Mouse (Mus musculus) kidney, postnatal 0 days (tissue): ENCODE results near the gene Hoxd10. TPM values are rescaled to one million over a fixed set of nuclear protein-coding genes. Genes with fewer than 3 reads are reported as not detected.

Source experiments
- ATAC-seq: fragments of 200-750 bp; cut with Nextera tagmentation; replicated peaks from 2 replicates; pipeline ENCODE4 v1.8.0; 2017; ENCODE audit warnings: low read depth, moderate number of reproducible peaks, moderate TSS enrichment, moderate library complexity; ENCODE audit not compliant: low FRiP score
- DNase-seq: peaks from one replicate; pipeline ENCODE4 v3.0.0-alpha.2; 2016; ENCODE audit warnings: low spot score
- H3K27ac ChIP-seq: fragments of 300-500 bp; sonication (generic); 2 replicates; pipeline ENCODE4 v1.5.1; 2014; ENCODE audit warnings: mild to moderate bottlenecking
- H3K27me3 ChIP-seq: fragments of 300-500 bp; sonication (generic); 2 replicates; pipeline ENCODE4 v1.6.1; 2014; ENCODE audit warnings: low read length, mixed read lengths; ENCODE audit not compliant: insufficient read depth
- H3K36me3 ChIP-seq: fragments of 300-500 bp; sonication (generic); 2 replicates; pipeline ENCODE4 v1.6.1; 2014; ENCODE audit warnings: low read length, mixed read lengths; ENCODE audit not compliant: insufficient read depth
- H3K4me1 ChIP-seq: fragments of 300-500 bp; sonication (generic); replicated peaks from 2 replicates; pipeline ENCODE4 v1.6.1; 2014; ENCODE audit warnings: antibody characterized with exemption, low read length, mixed read lengths; ENCODE audit not compliant: insufficient read depth
- H3K4me2 ChIP-seq: fragments of 300-500 bp; sonication (generic); 2 replicates; pipeline ENCODE4 v1.6.1; 2014; ENCODE audit warnings: mild to moderate bottlenecking, low read length, moderate library complexity, mixed read lengths
- H3K4me3 ChIP-seq: fragments of 300-500 bp; sonication (generic); replicated peaks from 2 replicates; pipeline ENCODE4 v1.5.1; 2014; ENCODE audit warnings: low read depth, low read length
- H3K9ac ChIP-seq: fragments of 300-500 bp; sonication (generic); 2 replicates; pipeline ENCODE4 v1.6.1; 2014; ENCODE audit warnings: low read depth, low read length
- H3K9me3 ChIP-seq: fragments of 300-500 bp; sonication (generic); replicated peaks from 2 replicates; pipeline ENCODE4 v1.6.1; 2016; ENCODE audit warnings: low read length, inconsistent platforms, mixed read lengths
- CTCF ChIP-seq: IDR thresholded peaks from 2 replicates; pipeline ENCODE4 v1.5.1; 2016; ENCODE audit warnings: antibody characterized with exemption, low read depth, mild to moderate bottlenecking, moderate library complexity
- WGBS: fragments of 180-500 bp; shearing (Covaris S2); extraction: QIAGEN DNeasy Blood & Tissue Kit; methylation state at CpG from one replicate; pipeline ENCODE4 v1.1.7; 2014; 5-methylcytosine and 5-hydroxymethylcytosine counted together
- polyA plus RNA-seq: library from polyadenylated mRNA; unstranded; fragments of >200 nt; fragmentation: Nextera tagmentation; extraction: Ambion mirVana; gene quantifications from 2 replicates; pipeline ENCODE4 v1.2.1, GENCODE M21; 2015

Hoxd10 gene
- polyA plus RNA-seq, 1 experiment from 2014 or later: 44.6 TPM

GRCm38 (mm10) chr2:74658024-74658666 is 33.6 kb upstream of the Hoxd10 start:
- peak overlapping the region; percentile 31; the same call in 1 of the 2 replicates for H3K4me2 ChIP-seq
- no peak for TF ChIP-seq CTCF
- no peak overlapping the region for H3K27ac ChIP-seq
- peaks cover 71% of the 10 kb centered on the region for H3K27me3 ChIP-seq
- H3K4me3 ChIP-seq: 0 out of 2 replicates have a peak overlapping the region, but pooled peaks have one; percentile 11
- peaks cover 4% of the 10 kb centered on the region; the same call in 1 of the 2 replicates for H3K4me1 ChIP-seq
- no peaks in the 10 kb centered on the region for H3K36me3 ChIP-seq
- no peak overlapping the region for H3K9ac ChIP-seq
- DNase-seq (peak; percentile 44), ATAC-seq (no peak)
- H3K9me3 ChIP-seq: no peaks in the 10 kb centered on the region
- 1% methylated on average over 15 of the region's 15 CpGs for WGBS

GRCm38 (mm10) chr2:74658667-74659371 is 32.9 kb upstream of the Hoxd10 start:
- DNase-seq (peak; percentile 22), ATAC-seq (no peak)
- 2% methylated on average over 47 of the region's 47 CpGs for WGBS

GRCm38 (mm10) chr2:74659507-74660005 is 32.2 kb upstream of the Hoxd10 start, which contains the start of gene Evx2:
Gene Evx2, minus strand, starts transcription at chr2:74659557.
- Histone ChIP-seq H3K4me2 (no peak within 1 kb of the TSS), H3K36me3 (no peaks in the 10 kb centered on the region), H3K27ac (no peak within 1 kb of the TSS), H3K4me1 (peaks cover 4% of the 10 kb centered on the region; the same call in 1 of the 2 replicates), H3K4me3 (no peak within 1 kb of the TSS), H3K27me3 (peaks cover 75% of the 10 kb centered on the region), H3K9me3 (no peaks in the 10 kb centered on the region), H3K9ac (no peak within 1 kb of the TSS)
- no peak for ATAC-seq
- TF ChIP-seq CTCF: no peak
- WGBS: 2% methylated on average over 28 of the region's 28 CpGs
- peak; percentile 18 for DNase-seq

More at GRCm38 (mm10) chr2:74658667-74659371, 32.9 kb upstream of the Hoxd10 start:
- H3K9me3 ChIP-seq: no peaks in the 10 kb centered on the region
- no peak overlapping the region for H3K27ac ChIP-seq
- H3K9ac ChIP-seq: no peak overlapping the region
- H3K4me3 ChIP-seq: no peak overlapping the region
- H3K36me3 ChIP-seq: no peaks in the 10 kb centered on the region
- H3K4me2 ChIP-seq: no peak overlapping the region
- H3K27me3 ChIP-seq: peaks cover 75% of the 10 kb centered on the region
- TF ChIP-seq CTCF: no peak
- peaks cover 4% of the 10 kb centered on the region; the same call in 1 of the 2 replicates for H3K4me1 ChIP-seq

GRCm38 (mm10) chr2:74660421-74661375 is 31.0 kb upstream of the Hoxd10 start:
- DNase-seq (peak; percentile 3), ATAC-seq (no peak)

GRCm38 (mm10) chr2:74661685-74662084 is 30.0 kb upstream of the Hoxd10 start:
- H3K9me3 ChIP-seq: no peaks in the 10 kb centered on the region
- DNase-seq (peak; percentile 86), ATAC-seq (0 out of 2 replicates have a peak, but pooled peaks have one; percentile 29)
- H3K9ac ChIP-seq: no peak overlapping the region
- WGBS: under 1% methylated on average over 14 of the region's 14 CpGs
- H3K4me1 ChIP-seq: no peaks in the 10 kb centered on the region; the same call in 1 of the 2 replicates
- H3K36me3 ChIP-seq: no peaks in the 10 kb centered on the region
- peaks cover 71% of the 10 kb centered on the region for H3K27me3 ChIP-seq
- H3K27ac ChIP-seq: no peak overlapping the region
- TF ChIP-seq CTCF: peak; percentile 64
- H3K4me3 ChIP-seq: 0 out of 2 replicates have a peak overlapping the region, but pooled peaks have one; percentile 4
- H3K4me2 ChIP-seq: peak overlapping the region; percentile 39

More at GRCm38 (mm10) chr2:74660421-74661375, 31.0 kb upstream of the Hoxd10 start:
- H3K27ac ChIP-seq: no peak overlapping the region
- H3K27me3 ChIP-seq: peaks cover 73% of the 10 kb centered on the region
- H3K4me3 ChIP-seq: no peak overlapping the region
- H3K9ac ChIP-seq: no peak overlapping the region
- 1% methylated on average over 30 of the region's 30 CpGs for WGBS
- H3K36me3 ChIP-seq: no peaks in the 10 kb centered on the region
- TF ChIP-seq CTCF: no peak
- peaks cover 4% of the 10 kb centered on the region; the same call in 1 of the 2 replicates for H3K4me1 ChIP-seq
- H3K9me3 ChIP-seq: no peaks in the 10 kb centered on the region
- H3K4me2 ChIP-seq: no peak overlapping the region
